Mouse (Mus musculus): ENCODE measurements at regions not wholly inside any gene's neighbourhood (a gene's known extent, or its start where the extent isn't known, plus 50 kb on each side); places are given as distances from the start of the nearest gene placed in this dataset.
"Not testable (repeated sequence)": the region's sequence is repeated elsewhere in the genome, so short reads cannot be mapped to it uniquely, and the experiment has no call there.

GRCm38 (mm10) chr8:17948053-17948834 lies 1029.8 kb downstream of the Defb40 start:
- no peaks in the 10 kb centered on the region for H3K36me3 ChIP-seq (ENCODE audit: insufficient read depth, low read length)

GRCm38 (mm10) chr8:17934696-17935095 lies 1043.4 kb downstream of the Defb40 start:
- TF ChIP-seq POU5F1 (IDR thresholded peaks at IDR 0.05; ENCODE audit: borderline replicate concordance, low read length) (no peak), NANOG (IDR thresholded peaks at IDR 0.05; ENCODE audit: borderline replicate concordance, low read length) (peak; percentile 79; the same call in 1 of the 2 replicates)
- Histone ChIP-seq H3K27me3 (ENCODE audit: insufficient read depth, low read length) (no peaks in the 10 kb centered on the region), H3K4me1 (replicated peaks; ENCODE audit: low read depth, low read length) (peaks cover 14% of the 10 kb centered on the region; the same call in 1 of the 2 replicates), H3K4me3 (replicated peaks; ENCODE audit: low read length) (no peak overlapping the region), H3K9me3 (ENCODE audit: low read length) (no peaks in the 10 kb centered on the region), H3K36me3 (ENCODE audit: insufficient read depth, low read length) (no peaks in the 10 kb centered on the region)

More at GRCm38 (mm10) chr8:17948053-17948834, 1029.8 kb downstream of the Defb40 start:
- Histone ChIP-seq H3K9me3 (ENCODE audit: low read length) (no peaks in the 10 kb centered on the region), H3K4me1 (replicated peaks; ENCODE audit: low read depth, low read length) (no peaks in the 10 kb centered on the region), H3K27me3 (ENCODE audit: insufficient read depth, low read length) (no peaks in the 10 kb centered on the region), H3K4me3 (replicated peaks; ENCODE audit: low read length) (no peak overlapping the region)
- TF ChIP-seq CTCF (conservative IDR thresholded peaks at IDR 0.05; ENCODE audit: low read length) (no peak), NANOG (IDR thresholded peaks at IDR 0.05; ENCODE audit: borderline replicate concordance, low read length) (no peak), POU5F1 (IDR thresholded peaks at IDR 0.05; ENCODE audit: borderline replicate concordance, low read length) (no peak)

- Histone ChIP-seq H3K4me3 (replicated peaks; ENCODE audit: low read length) (no peak overlapping the region), H3K4me1 (replicated peaks; ENCODE audit: low read depth, low read length) (no peaks in the 10 kb centered on the region), H3K9me3 (ENCODE audit: low read length) (no peaks in the 10 kb centered on the region), H3K36me3 (ENCODE audit: insufficient read depth, low read length) (no peaks in the 10 kb centered on the region), H3K27me3 (ENCODE audit: insufficient read depth, low read length) (no peaks in the 10 kb centered on the region)
- no peak for TF ChIP-seq NANOG (IDR thresholded peaks at IDR 0.05; ENCODE audit: borderline replicate concordance, low read length)
- no peak for TF ChIP-seq CTCF (conservative IDR thresholded peaks at IDR 0.05; ENCODE audit: low read length)
- TF ChIP-seq POU5F1 (IDR thresholded peaks at IDR 0.05; ENCODE audit: borderline replicate concordance, low read length), result no peak
Measured at GRCm38 (mm10) chr8:17909316-17909715, 1068.7 kb downstream of the Defb40 start.

- H3K9me3 ChIP-seq (ENCODE audit: low read length), result peaks cover 12% of the 10 kb centered on the region
- H3K4me3 ChIP-seq (replicated peaks; ENCODE audit: low read length); H3K27me3 ChIP-seq (ENCODE audit: insufficient read depth, low read length); H3K36me3 ChIP-seq (ENCODE audit: insufficient read depth, low read length); H3K4me1 ChIP-seq (replicated peaks; ENCODE audit: low read depth, low read length): not testable (repeated sequence)
Measured at GRCm38 (mm10) chr8:17888598-17888997, 1089.5 kb downstream of the Defb40 start.

GRCm38 (mm10) chr8:17863388-17863787 lies 1114.7 kb downstream of the Defb40 start:
- TF ChIP-seq CTCF (conservative IDR thresholded peaks at IDR 0.05; ENCODE audit: low read length) (no peak), NANOG (IDR thresholded peaks at IDR 0.05; ENCODE audit: borderline replicate concordance, low read length) (no peak), POU5F1 (IDR thresholded peaks at IDR 0.05; ENCODE audit: borderline replicate concordance, low read length) (no peak)
- no peak overlapping the region for H3K4me3 ChIP-seq (replicated peaks; ENCODE audit: low read length)
- no peaks in the 10 kb centered on the region for H3K36me3 ChIP-seq (ENCODE audit: insufficient read depth, low read length)
- no peaks in the 10 kb centered on the region for H3K27me3 ChIP-seq (ENCODE audit: insufficient read depth, low read length)
- no peaks in the 10 kb centered on the region for H3K4me1 ChIP-seq (replicated peaks; ENCODE audit: low read depth, low read length)
- H3K9me3 ChIP-seq (ENCODE audit: low read length), result no peaks in the 10 kb centered on the region

Measured in E14TG2a.4 (cell line).